Mouse (Mus musculus): ENCODE measurements at regions not wholly inside any gene's neighbourhood (a gene's known extent, or its start where the extent isn't known, plus 50 kb on each side); places are given as distances from the start of the nearest gene placed in this dataset. TPM values are rescaled to one million over a fixed set of nuclear protein-coding genes. Genes with fewer than 3 reads are reported as not detected.

DNA sequence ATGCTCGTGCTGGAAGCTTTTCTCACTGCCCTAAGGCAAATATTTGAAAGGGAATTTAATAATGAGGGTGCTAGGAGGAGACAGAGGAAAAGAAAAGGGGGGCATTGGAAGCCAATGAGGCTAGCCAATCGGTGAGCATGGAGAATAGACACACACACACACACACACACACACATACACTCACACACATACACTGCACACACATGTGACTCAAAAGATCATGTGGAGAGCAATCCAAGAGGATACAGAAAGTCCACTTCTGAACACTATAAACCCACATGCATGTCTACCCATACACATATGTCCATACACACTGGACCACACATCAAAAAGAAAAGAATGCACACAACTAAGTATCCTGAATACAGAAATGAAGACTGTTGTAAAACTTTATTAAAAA is 88.4 kb upstream of the Sphkap start:
- no peaks in the 10 kb centered on the region for H3K9me3 ChIP-seq (replicated peaks)
- WGBS, result 59% methylated on average over 2 of the region's 2 CpGs
- no peak for ATAC-seq (replicated peaks; ENCODE audit: insufficient number of reproducible peaks, insufficient read depth, low FRiP score, low read depth)

GRCm38 (mm10) chr1:83495022-83495421 is 87.0 kb upstream of the Sphkap start:
- no peaks in the 10 kb centered on the region for H3K4me1 ChIP-seq (replicated peaks)
- H3K9me3 ChIP-seq (replicated peaks), result no peaks in the 10 kb centered on the region
- no peak overlapping the region for H3K4me2 ChIP-seq
- no peaks in the 10 kb centered on the region for H3K36me3 ChIP-seq
- no peaks in the 10 kb centered on the region for H3K27me3 ChIP-seq
- ATAC-seq (replicated peaks; ENCODE audit: insufficient number of reproducible peaks, insufficient read depth, low FRiP score, low read depth), result no peak
- H3K9ac ChIP-seq, result no peak overlapping the region
- no peak overlapping the region for H3K4me3 ChIP-seq
- no peak overlapping the region for H3K27ac ChIP-seq
- 68% methylated on average over 4 of the region's 4 CpGs for WGBS

More for the DNA sequence above, 88.4 kb upstream of the Sphkap start:
- H3K27ac ChIP-seq, result no peak overlapping the region
- H3K36me3 ChIP-seq, result no peaks in the 10 kb centered on the region
- no peak overlapping the region for H3K4me3 ChIP-seq
- H3K27me3 ChIP-seq, result no peaks in the 10 kb centered on the region
- no peak overlapping the region for H3K9ac ChIP-seq
- H3K4me2 ChIP-seq, result no peak overlapping the region
- no peaks in the 10 kb centered on the region for H3K4me1 ChIP-seq (replicated peaks)

DNA sequence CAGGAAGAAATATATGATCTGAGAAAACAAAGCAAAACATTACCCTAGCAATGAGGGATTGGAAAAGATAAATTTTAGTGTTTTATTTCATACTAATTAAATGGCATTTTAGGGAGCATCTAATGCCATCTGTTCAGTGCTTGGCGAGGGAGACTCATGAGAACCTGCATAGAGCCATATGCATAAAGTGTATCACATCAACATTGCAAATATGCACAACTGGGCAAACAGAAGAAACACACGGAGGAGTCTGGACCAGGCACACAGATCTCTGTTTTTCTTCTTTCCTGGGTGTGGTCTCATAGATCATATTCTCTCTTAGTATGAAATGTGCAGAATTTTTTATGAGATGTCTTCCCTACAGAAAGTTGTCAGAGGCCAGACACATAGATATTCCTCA is 71.1 kb upstream of the Sphkap start:
- 64% methylated on average over 2 of the region's 2 CpGs for WGBS
- Histone ChIP-seq H3K27ac (no peak overlapping the region), H3K4me1 (replicated peaks) (no peaks in the 10 kb centered on the region), H3K9ac (no peak overlapping the region), H3K4me3 (no peak overlapping the region), H3K4me2 (no peak overlapping the region), H3K36me3 (no peaks in the 10 kb centered on the region), H3K9me3 (replicated peaks) (no peaks in the 10 kb centered on the region), H3K27me3 (no peaks in the 10 kb centered on the region)
- no peak for ATAC-seq (replicated peaks; ENCODE audit: insufficient number of reproducible peaks, insufficient read depth, low FRiP score, low read depth)

Small RNA genes lying in the stretch of these regions (microRNA-seq; reads per million reads assigned to microRNA genes)
- gene Gm25754, result not detected

Data from heart, embryonic 15.5 days (tissue).